Mouse (Mus musculus): ENCODE data around the gene Megf9. TPM values are rescaled to one million over a fixed set of nuclear protein-coding genes. Genes with fewer than 3 reads are reported as not detected.

Gene Megf9
- polyA plus RNA-seq, 1 experiment from 2014 or later: 27.0 TPM

- Histone ChIP-seq H3K4me3 (replicated peaks) (no peak overlapping the region), H3K9ac (replicated peaks) (no peak overlapping the region), H3K9me3 (replicated peaks) (no peaks in the 10 kb centered on the region), H3K4me1 (no peaks in the 10 kb centered on the region), H3K4me2 (no peak overlapping the region), H3K36me3 (no peaks in the 10 kb centered on the region), H3K27ac (replicated peaks) (no peak overlapping the region), H3K27me3 (replicated peaks) (no peaks in the 10 kb centered on the region)
- 84% methylated on average over 4 of the region's 4 CpGs for WGBS
- ATAC-seq (ENCODE audit: low FRiP score): no peak
Measured at GRCm38 (mm10) chr4:70481931-70482330, 52.9 kb downstream of the Megf9 start.

DNA sequence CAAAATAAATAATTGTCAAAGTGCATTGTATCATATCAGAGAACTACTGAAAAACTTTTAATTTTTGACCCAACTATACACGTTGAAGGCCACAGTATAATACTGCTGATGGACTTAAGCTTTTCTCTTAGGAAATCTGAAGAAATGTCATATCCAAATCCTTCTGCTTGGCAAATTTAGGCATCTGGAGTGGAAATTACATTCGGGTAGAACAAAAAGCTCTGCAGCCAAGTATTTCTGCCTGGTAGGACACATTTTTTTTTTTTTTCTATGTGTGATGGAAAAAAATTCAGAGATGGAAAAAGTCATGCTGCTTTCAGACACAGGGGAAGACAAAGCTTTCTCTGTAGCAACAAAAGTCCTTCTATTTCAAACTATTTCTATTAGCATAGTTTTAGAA, 63.4 kb downstream of the Megf9 start:
- no peak overlapping the region for H3K4me2 ChIP-seq
- H3K4me3 ChIP-seq (replicated peaks): no peak overlapping the region
- WGBS: 80% methylated on average over 2 of the region's 2 CpGs
- H3K9ac ChIP-seq (replicated peaks): no peak overlapping the region
- H3K27me3 ChIP-seq (replicated peaks): no peaks in the 10 kb centered on the region
- no peaks in the 10 kb centered on the region for H3K4me1 ChIP-seq
- no peaks in the 10 kb centered on the region for H3K36me3 ChIP-seq
- H3K27ac ChIP-seq (replicated peaks): no peak overlapping the region
- H3K9me3 ChIP-seq (replicated peaks): no peaks in the 10 kb centered on the region
- ATAC-seq (ENCODE audit: low FRiP score): no peak

GRCm38 (mm10) chr4:70465921-70466689, 68.7 kb downstream of the Megf9 start:
- Histone ChIP-seq H3K4me2 (no peak overlapping the region), H3K27ac (replicated peaks) (no peak overlapping the region), H3K9ac (replicated peaks) (no peak overlapping the region), H3K4me3 (replicated peaks) (no peak overlapping the region), H3K9me3 (replicated peaks) (no peaks in the 10 kb centered on the region), H3K36me3 (no peaks in the 10 kb centered on the region), H3K4me1 (no peaks in the 10 kb centered on the region), H3K27me3 (replicated peaks) (no peaks in the 10 kb centered on the region)
- WGBS: 91% methylated on average over 1 of the region's 1 CpGs
- ATAC-seq (ENCODE audit: low FRiP score): no peak

DNA sequence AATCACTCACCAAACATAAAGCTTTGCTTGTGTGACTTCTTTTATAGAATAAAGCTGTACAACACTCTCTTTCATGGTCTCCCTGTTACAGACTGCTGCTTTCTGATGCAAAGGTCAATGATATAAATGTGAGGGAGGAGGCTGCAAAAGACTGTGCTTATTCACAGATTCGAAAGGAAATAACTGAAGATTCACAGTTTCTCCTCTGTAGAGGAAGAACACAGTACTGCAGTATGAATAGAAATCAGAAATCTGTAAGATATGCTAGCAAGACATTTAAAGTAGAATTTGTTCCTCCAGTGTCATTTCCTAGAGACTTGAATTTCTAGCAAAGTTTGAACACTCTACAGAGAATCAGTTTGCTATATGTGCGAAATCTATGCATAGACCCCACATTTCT, 71.5 kb downstream of the Megf9 start:
- no peaks in the 10 kb centered on the region for H3K36me3 ChIP-seq

GRCm38 (mm10) chr4:70461416-70461815, 73.4 kb downstream of the Megf9 start:
- no peaks in the 10 kb centered on the region for H3K4me1 ChIP-seq
- no peak overlapping the region for H3K27ac ChIP-seq (replicated peaks)
- ATAC-seq (ENCODE audit: low FRiP score): no peak
- no peak overlapping the region for H3K9ac ChIP-seq (replicated peaks)
- no peak overlapping the region for H3K4me2 ChIP-seq
- no peaks in the 10 kb centered on the region for H3K9me3 ChIP-seq (replicated peaks)
- H3K27me3 ChIP-seq (replicated peaks): no peaks in the 10 kb centered on the region
- no peak overlapping the region for H3K4me3 ChIP-seq (replicated peaks)
- no peaks in the 10 kb centered on the region for H3K36me3 ChIP-seq

More for the DNA sequence above, 71.5 kb downstream of the Megf9 start:
- no peaks in the 10 kb centered on the region for H3K27me3 ChIP-seq (replicated peaks)
- H3K4me2 ChIP-seq: no peak overlapping the region
- H3K4me1 ChIP-seq: no peaks in the 10 kb centered on the region
- no peak overlapping the region for H3K27ac ChIP-seq (replicated peaks)
- H3K4me3 ChIP-seq (replicated peaks): no peak overlapping the region
- WGBS: 73% methylated on average over 2 of the region's 2 CpGs
- H3K9me3 ChIP-seq (replicated peaks): no peaks in the 10 kb centered on the region
- no peak overlapping the region for H3K9ac ChIP-seq (replicated peaks)
- no peak for ATAC-seq (ENCODE audit: low FRiP score)

- no peak overlapping the region for H3K4me2 ChIP-seq
- 0 out of 2 replicates have a peak overlapping the region, but pooled peaks have one; percentile 37 for H3K27ac ChIP-seq (replicated peaks)
- no peaks in the 10 kb centered on the region for H3K27me3 ChIP-seq (replicated peaks)
- H3K9ac ChIP-seq (replicated peaks): no peak overlapping the region
- no peak overlapping the region for H3K4me3 ChIP-seq (replicated peaks)
- no peaks in the 10 kb centered on the region for H3K4me1 ChIP-seq
- no peaks in the 10 kb centered on the region for H3K9me3 ChIP-seq (replicated peaks)
- no peak for ATAC-seq (ENCODE audit: low FRiP score)
- WGBS: 85% methylated on average over 3 of the region's 3 CpGs
- H3K36me3 ChIP-seq: no peaks in the 10 kb centered on the region; the same call in 1 of the 2 replicates
Measured at GRCm38 (mm10) chr4:70452161-70452560, 82.6 kb downstream of the Megf9 start.

GRCm38 (mm10) chr4:70451750-70452149, 83.0 kb downstream of the Megf9 start:
- Histone ChIP-seq H3K27me3 (replicated peaks) (no peaks in the 10 kb centered on the region), H3K4me3 (replicated peaks) (no peak overlapping the region), H3K9ac (replicated peaks) (no peak overlapping the region), H3K4me1 (no peaks in the 10 kb centered on the region), H3K4me2 (no peak overlapping the region), H3K27ac (replicated peaks) (no peak overlapping the region), H3K9me3 (replicated peaks) (no peaks in the 10 kb centered on the region), H3K36me3 (no peaks in the 10 kb centered on the region; the same call in 1 of the 2 replicates)
- WGBS: 0% methylated on average over 2 of the region's 2 CpGs
- peak; percentile 56; the same call in 1 of the 2 replicates for ATAC-seq (ENCODE audit: low FRiP score)

DNA sequence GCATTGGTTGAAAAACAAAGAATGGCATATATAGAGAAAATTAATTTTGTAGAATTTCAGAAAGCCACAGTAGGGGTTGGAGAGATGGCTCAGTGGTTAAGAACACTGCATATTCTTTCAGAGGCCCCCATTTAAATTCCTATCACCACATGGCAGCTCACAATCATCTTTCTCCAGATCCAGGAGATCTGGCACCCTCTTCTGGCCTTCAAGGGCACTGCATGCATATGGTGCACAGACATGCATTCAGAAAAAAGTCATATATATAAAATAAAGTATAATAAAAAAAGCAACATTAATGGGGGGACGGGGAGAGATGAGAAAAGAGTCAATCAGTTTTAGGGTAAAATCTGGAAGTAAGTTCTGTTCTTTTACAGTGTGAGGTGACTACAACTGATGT, 85.1 kb downstream of the Megf9 start:
- Histone ChIP-seq H3K27ac (replicated peaks) (no peak overlapping the region), H3K36me3 (no peaks in the 10 kb centered on the region; the same call in 1 of the 2 replicates), H3K9me3 (replicated peaks) (no peaks in the 10 kb centered on the region), H3K4me1 (no peaks in the 10 kb centered on the region), H3K27me3 (replicated peaks) (no peaks in the 10 kb centered on the region), H3K4me3 (replicated peaks) (no peak overlapping the region), H3K4me2 (no peak overlapping the region), H3K9ac (replicated peaks) (no peak overlapping the region)
- ATAC-seq (ENCODE audit: low FRiP score): no peak
- WGBS: 95% methylated on average over 1 of the region's 1 CpGs

DNA sequence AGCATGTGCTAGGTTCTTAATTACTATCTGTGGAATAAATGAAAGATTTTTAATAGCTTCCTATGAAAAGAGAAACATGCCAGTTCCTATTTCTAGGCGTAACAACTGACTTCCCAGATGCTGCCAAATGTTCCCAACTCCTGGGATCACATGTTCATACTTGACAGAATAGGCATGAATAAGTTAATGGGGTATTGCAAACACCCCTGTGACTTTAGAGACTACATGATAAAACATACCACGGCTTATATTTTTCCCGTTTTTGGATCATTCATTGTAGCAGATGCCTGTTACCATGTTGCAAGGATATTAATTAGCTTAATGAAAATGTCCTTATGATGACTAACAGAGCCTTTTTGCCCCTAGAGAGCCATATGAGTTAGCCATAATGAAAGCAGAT, 88.0 kb downstream of the Megf9 start:
- Histone ChIP-seq H3K36me3 (no peaks in the 10 kb centered on the region; the same call in 1 of the 2 replicates), H3K4me3 (replicated peaks) (no peak overlapping the region), H3K27ac (replicated peaks) (no peak overlapping the region), H3K9ac (replicated peaks) (no peak overlapping the region), H3K27me3 (replicated peaks) (no peaks in the 10 kb centered on the region), H3K9me3 (replicated peaks) (no peaks in the 10 kb centered on the region), H3K4me1 (no peaks in the 10 kb centered on the region), H3K4me2 (no peak overlapping the region)
- no peak for ATAC-seq (ENCODE audit: low FRiP score)
- WGBS: 42% methylated on average over 3 of the region's 3 CpGs

GRCm38 (mm10) chr4:70420202-70420601, 114.6 kb downstream of the Megf9 start:
- no peaks in the 10 kb centered on the region for H3K9me3 ChIP-seq (replicated peaks)
- no peak overlapping the region for H3K4me3 ChIP-seq (replicated peaks)
- no peak overlapping the region for H3K27ac ChIP-seq (replicated peaks)
- ATAC-seq (ENCODE audit: low FRiP score): no peak
- H3K36me3 ChIP-seq: no peaks in the 10 kb centered on the region
- WGBS: 48% methylated on average over 2 of the region's 2 CpGs
- H3K9ac ChIP-seq (replicated peaks): no peak overlapping the region
- H3K4me1 ChIP-seq: no peaks in the 10 kb centered on the region
- H3K27me3 ChIP-seq (replicated peaks): no peaks in the 10 kb centered on the region
- no peak overlapping the region for H3K4me2 ChIP-seq

- Histone ChIP-seq H3K9ac (replicated peaks) (no peak overlapping the region), H3K27ac (replicated peaks) (peak overlapping the region; percentile 66), H3K9me3 (replicated peaks) (no peaks in the 10 kb centered on the region), H3K36me3 (no peaks in the 10 kb centered on the region), H3K4me2 (no peak overlapping the region), H3K4me3 (replicated peaks) (no peak overlapping the region), H3K4me1 (peaks cover 29% of the 10 kb centered on the region), H3K27me3 (replicated peaks) (no peaks in the 10 kb centered on the region)
- peak; percentile 7; the same call in 1 of the 2 replicates for ATAC-seq (ENCODE audit: low FRiP score)
- 16% methylated on average over 2 of the region's 2 CpGs for WGBS
Measured at GRCm38 (mm10) chr4:70412126-70412525, 122.7 kb downstream of the Megf9 start.

DNA sequence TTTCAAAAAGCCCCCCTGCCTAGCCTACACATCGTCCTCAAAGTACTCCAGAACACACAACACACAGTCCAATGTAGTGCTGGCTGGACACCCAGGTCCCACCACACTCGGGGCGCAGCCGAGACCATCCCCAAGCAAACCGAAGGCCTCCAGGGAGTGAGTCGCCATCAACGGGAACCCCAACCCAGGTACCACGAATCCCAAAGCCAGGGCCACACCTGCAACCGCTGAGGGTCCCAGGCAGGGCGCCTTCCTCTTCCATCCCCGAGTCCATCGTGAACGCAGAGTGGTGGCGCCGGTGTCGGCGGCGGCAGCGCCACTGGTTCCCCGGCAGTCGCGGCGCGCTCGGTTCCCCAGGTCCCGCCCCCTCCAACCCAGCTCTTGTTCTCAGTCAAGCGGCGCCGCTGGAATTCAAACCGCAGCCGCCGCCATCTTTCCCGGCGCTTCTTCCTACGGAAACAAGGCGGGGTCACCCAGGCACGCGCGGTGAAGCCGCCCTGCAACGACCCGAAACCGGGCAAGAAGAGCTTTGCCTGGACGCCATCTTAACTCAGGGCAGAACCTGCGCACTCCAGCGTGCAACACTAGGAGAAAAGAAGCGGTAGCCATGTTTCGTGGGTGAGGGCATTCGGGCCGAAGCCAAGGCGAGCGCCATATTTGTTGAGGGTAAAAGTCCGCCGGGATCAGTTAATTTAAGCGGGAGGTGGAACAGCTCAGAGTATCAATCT, 124.6 kb downstream of the Megf9 start, which contains the start of gene Cdk5rap2:
Gene Cdk5rap2, minus strand, starts transcription at position 450 of the 728 bp plus-strand sequence.
- Histone ChIP-seq H3K4me1 (peaks cover 36% of the 10 kb centered on the region), H3K27me3 (replicated peaks) (no peaks in the 10 kb centered on the region), H3K36me3 (no peaks in the 10 kb centered on the region), H3K9ac (replicated peaks) (peak within 1 kb of the TSS; percentile 83), H3K27ac (replicated peaks) (peak within 1 kb of the TSS; percentile 87), H3K4me3 (replicated peaks) (peak within 1 kb of the TSS; percentile 88), H3K4me2 (peak within 1 kb of the TSS; percentile 71), H3K9me3 (replicated peaks) (no peaks in the 10 kb centered on the region)
- 0% methylated on average over 55 of the region's 55 CpGs for WGBS
- peak; percentile 97 for ATAC-seq (ENCODE audit: low FRiP score)
